Mouse (Mus musculus) large intestine, adult 2 months (tissue): ENCODE results near the gene Rybp. TPM values are rescaled to one million over a fixed set of nuclear protein-coding genes. Genes with fewer than 3 reads are reported as not detected.

Experiments
- DNase-seq: peaks from one replicate; pipeline ENCODE4 v3.0.0-alpha.2; 2012; ENCODE audit warnings: low read depth, low spot score
- WGBS: fragments of 180-500 bp; shearing (Covaris S2); methylation state at CpG from one replicate; pipeline ENCODE4 v1.1.7; 2018; 5-methylcytosine and 5-hydroxymethylcytosine counted together
- polyA plus RNA-seq: library from polyadenylated mRNA; depleted of rRNA; stranded (reverse); fragments of >200 nt; gene quantifications from 2 replicates; pipeline ENCODE4 v1.2.3, GENCODE M21; 2012

Gene Rybp
- polyA plus RNA-seq, 1 experiment: 20.6 TPM

DNA sequence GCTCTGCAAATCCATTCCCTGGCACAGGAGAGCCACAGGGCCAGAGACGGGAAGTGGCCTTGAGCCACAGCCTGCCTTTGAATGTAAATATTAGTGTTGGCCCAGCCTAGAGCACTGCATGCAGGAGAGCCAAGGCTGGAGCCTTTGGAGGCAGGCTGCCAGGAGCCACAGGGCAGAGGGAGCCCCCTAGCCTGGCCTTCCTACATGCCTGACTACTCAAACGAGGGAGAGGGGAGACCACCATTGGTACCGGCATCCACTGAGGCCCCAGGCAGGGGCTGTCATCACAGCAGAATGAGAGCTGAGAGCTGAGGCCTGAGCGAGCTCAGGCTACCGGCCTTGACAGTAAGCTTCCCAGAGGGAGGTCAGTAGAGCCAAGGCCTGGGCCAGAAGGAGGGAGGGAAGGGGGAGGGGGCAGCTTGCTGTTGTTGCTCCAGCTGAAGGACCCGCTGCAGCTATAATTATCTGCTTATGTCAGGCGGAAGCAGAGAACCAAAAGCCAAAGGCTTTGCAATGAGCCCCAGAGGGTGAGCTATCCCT, 91.3 kb downstream of the Rybp start:
- DNase-seq: peak; percentile 37

DNA sequence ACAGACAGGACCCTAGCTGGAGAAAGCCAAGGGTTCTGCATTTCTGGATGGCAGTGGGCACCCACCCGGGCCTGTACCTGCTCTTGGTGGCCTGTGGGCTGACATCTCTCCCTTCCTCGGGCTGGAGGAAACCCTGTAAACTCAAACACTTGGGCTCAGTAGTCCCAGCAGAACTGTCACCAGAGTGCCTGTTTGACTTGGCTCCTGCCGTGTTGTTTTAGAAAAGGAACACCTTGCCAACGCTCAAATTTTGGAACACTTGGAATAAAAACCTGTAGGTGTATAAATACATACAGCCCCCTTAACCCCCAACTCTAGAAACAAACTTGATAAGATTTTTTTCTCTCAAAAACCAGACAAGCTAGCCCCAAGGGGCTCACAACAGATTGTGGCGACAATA, 92.2 kb downstream of the Rybp start:
- no peak for DNase-seq
- 48% methylated on average over 5 of the region's 5 CpGs for WGBS

More for the DNA sequence above, 91.3 kb downstream of the Rybp start:
- WGBS: 13% methylated on average over 7 of the region's 7 CpGs

DNA sequence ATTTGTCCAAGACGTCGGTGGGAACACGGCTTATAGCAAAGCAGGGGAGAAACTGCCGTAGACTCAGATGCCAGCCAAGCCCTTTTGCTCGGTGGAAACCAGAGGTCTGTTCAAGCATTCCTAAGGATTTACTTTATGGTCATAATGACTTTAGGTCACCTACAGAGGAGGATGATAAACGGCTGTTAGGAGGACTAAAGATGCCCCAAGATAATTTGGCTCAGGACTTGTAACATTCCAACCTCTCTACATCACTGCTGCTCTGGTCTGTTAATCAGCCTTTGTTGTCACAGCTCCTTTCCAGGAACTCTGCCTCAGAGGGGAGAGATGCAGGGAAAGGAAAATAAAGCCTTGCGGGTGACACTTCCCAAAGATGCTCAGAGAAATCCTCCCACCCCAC, 93.5 kb downstream of the Rybp start:
- WGBS: 57% methylated on average over 7 of the region's 7 CpGs
- no peak for DNase-seq

- WGBS: 69% methylated on average over 4 of the region's 4 CpGs
- no peak for DNase-seq
Measured at GRCm38 (mm10) chr6:100192691-100193229, 94.5 kb downstream of the Rybp start.

DNA sequence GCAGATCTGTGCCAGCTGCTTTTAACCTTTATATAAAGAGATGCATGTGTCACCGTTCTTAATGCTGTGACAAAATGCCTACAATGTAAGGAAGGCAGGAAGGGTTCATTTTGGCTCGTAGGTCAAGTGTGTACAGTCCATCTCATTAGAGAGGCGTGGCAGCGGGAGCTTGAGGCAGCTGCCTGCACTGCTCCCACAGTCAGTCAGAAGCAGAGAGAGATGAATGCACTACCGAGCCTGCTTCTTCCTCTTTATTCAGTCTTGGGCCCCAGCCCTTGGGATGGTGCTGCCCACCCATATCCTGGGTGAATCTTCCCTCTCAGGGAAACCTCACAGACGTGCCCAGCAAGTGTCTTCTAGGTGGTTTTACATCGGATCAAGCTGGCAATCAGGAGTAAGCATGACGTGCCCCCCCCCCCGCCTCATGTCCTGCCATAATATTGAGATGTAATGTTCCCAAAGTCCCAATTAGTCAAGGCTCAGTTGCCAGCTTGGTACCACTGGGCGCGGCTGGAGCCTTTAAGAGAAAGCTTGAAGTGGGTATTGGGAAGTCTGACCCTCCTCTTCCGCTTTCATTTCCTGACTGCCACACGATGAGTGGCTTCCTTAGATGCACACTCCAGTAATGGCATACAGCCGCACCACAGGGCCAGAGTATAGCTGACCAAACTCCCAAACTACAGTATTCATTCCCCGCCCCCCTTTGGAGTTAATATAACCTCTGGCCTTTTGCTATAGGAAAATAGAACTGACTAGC, 96.3 kb downstream of the Rybp start:
- WGBS: 73% methylated on average over 15 of the region's 15 CpGs
- DNase-seq: no peak

DNA sequence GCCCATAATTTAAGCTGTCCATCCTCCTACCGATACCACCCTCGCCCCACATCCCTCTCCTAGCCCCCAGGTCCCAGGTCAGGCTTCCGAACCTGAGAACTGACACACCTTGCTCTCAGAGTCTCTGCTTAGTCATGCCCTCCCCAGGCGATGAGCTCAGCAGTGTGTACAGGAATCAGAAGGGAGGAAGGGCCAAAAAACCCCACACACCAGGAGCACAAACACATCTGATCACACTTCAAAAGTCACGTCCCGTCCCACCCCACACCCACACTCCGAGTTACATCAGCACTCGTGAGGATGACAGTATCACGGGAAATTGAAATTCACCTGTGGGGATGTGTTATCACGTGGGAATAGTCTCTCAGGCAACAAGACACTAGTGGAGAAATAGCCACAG, 97.0 kb downstream of the Rybp start:
- 81% methylated on average over 10 of the region's 10 CpGs for WGBS
- DNase-seq: no peak

- no peak for DNase-seq
- WGBS: 50% methylated on average over 7 of the region's 7 CpGs
Measured at GRCm38 (mm10) chr6:100188883-100189743, 98.2 kb downstream of the Rybp start.

DNA sequence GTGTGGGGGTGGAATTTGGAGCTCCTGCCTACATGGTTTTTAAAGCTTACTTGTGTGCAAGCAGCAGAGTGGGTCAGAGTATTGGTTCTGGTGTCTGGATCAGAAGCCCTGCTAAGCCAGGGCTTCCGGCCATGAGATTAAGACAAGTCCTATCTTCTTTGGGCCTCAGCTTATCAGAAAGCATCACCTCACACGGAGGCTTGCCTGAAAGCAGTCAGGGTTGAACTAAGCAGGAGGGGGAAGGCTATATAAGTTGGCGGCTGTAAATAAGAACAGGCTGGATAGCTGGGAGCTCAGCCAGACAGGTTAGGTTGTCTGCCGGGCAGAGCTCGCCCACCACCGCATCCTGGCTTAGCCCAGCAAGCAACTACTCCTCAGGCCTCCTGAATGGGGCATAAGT, 99.5 kb downstream of the Rybp start:
- 54% methylated on average over 6 of the region's 6 CpGs for WGBS
- DNase-seq: no peak

DNA sequence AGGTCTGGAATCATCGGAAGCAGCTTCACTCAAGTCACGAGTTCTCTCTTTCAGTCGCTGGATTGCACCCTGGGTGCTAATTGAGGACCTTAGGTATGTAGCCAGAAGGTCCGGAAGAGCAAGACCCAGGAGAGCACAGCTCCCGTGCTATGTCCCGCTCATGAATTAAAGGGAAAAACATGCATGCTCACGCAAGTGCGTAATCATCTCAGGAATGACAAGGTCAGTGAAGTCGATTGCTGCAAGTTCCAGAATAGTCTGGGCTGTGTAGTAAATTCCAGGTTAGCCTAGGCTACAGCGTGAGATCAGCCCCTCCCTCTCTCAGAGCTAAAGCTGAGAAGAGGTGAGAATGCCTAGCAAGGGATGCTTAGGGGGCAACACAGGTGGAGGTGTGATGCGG, 100.5 kb downstream of the Rybp start:
- no peak for DNase-seq
- WGBS: 69% methylated on average over 11 of the region's 11 CpGs

DNA sequence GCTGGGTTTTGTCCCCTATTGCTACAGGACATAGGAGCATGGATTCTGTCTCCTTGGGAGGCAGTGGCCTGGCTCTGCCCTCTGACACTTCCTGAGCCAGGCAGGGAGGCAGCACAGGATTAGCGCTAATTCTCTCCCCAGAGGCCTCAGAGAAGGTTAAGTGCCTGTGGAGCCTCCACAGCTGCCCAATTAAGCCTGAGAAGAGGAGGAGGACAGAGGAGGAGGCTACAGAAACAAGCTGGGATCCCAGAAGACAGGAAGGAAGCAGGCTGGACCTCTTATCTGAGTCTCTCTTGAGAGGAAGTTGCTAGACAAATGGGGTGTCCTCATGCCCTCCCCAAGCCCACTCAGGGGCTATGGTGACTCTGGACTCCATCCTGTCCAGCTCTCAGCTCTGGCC, 101.8 kb downstream of the Rybp start:
- no peak for DNase-seq
- 68% methylated on average over 1 of the region's 1 CpGs for WGBS

GRCm38 (mm10) chr6:100183344-100183743, 103.9 kb downstream of the Rybp start:
- DNase-seq: no peak
- WGBS: 76% methylated on average over 3 of the region's 3 CpGs

DNA sequence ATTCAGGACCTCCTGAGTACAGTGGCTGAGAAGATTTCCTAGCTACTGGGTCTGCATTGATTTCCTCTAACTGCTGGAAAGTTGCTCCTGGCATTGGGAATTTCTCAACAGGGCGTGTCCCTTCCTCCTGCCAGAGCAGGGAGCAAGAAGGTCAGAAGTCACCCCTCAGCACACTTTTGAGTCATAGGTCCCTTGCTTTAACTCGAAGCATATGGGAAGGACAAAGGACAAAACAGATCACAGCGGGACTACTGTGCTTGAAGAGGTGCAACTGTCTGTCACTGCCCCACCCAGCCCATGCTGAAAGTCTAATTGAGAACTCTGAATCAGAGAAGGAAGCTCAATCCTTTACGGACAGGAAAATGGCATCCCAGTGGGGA, 106.4 kb downstream of the Rybp start:
- WGBS: 30% methylated on average over 4 of the region's 4 CpGs
- no peak for DNase-seq

- 68% methylated on average over 4 of the region's 4 CpGs for WGBS
- DNase-seq: no peak
Measured at GRCm38 (mm10) chr6:100180213-100180882, 106.9 kb downstream of the Rybp start.

DNA sequence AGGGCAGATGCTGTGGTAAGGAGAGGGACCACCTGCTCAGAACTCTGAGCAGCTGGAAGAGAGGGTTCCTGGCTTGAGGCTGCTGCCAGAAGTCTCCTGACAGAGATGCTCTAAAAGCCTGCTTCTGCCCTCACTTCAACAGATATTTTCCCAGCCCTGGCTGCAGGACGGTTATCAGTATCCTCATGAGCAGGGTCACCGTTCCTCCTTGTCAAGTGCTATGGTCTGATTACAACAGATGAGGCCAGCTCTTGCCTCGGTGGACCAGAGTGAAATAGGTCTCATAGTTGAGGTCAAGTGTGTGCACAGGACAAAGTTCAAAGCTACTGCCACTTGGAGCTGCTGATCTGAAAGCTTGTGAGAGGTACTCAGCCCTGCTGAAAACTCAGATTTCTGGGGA, 108.5 kb downstream of the Rybp start:
- 64% methylated on average over 3 of the region's 3 CpGs for WGBS

More for the DNA sequence above, 108.5 kb downstream of the Rybp start:
- DNase-seq: no peak
